Comparison of ENCODE assay signal across 24 mouse cellular contexts in genomic region chr17:12304658-12305057, GRCm38 (mm10). TPM values are rescaled to one million over a fixed set of nuclear protein-coding genes. Genes with fewer than 3 reads are reported as not detected.
A peak's percentile ranks its signal among the peaks of the same experiment; 100 is the strongest.
DNase-seq lines count a peak whose midpoint lies in the region; ATAC-seq lines count a peak whose summit lies in the region.
"Had no signal": no experiment of that assay in that cellular context is flagged by ENCODE, and none has a peak within 500 bp of the region (broad histone marks: within the 10 kb centered on the region; RNA-seq: fewer than 3 reads in every experiment).

No protein-coding gene starts in this region.

- DNase-seq in heart, adult 11 months, result peak; percentile 76
- no peak for DNase-seq in heart, postnatal 36 days
- no peak for DNase-seq in heart, postnatal 25 days (ENCODE audit: low spot score)
- DNase-seq: adrenal gland, adult 8-10 months; adrenal gland, postnatal 14 days; adrenal gland, postnatal 36 days; cerebellum, adult 11-12 months; cerebellum, adult 2 months; cerebellum, adult 9-10 months; cerebellum, postnatal 10 days; cerebellum, postnatal 25 days had no signal

- peaks cover 48% of the 10 kb centered on the region for H3K4me1 ChIP-seq in heart, embryonic 15.5 days (replicated peaks)
- H3K4me1 ChIP-seq in stomach, embryonic 14.5 days (ENCODE audit: control insufficient read depth, insufficient read depth, low read length), result peaks cover 20% of the 10 kb centered on the region
- peaks cover 25% of the 10 kb centered on the region for H3K4me1 ChIP-seq in stomach, embryonic 16.5 days (ENCODE audit: control insufficient read depth, insufficient read depth, low read length)
- peaks cover 47% of the 10 kb centered on the region for H3K4me1 ChIP-seq in hindbrain, embryonic 13.5 days (replicated peaks)
- peaks cover 32% of the 10 kb centered on the region for H3K4me1 ChIP-seq in midbrain, embryonic 13.5 days (replicated peaks)

- H3K36me3 ChIP-seq in heart, embryonic 15.5 days, result no peaks in the 10 kb centered on the region
- no peaks in the 10 kb centered on the region for H3K36me3 ChIP-seq in stomach, embryonic 14.5 days (ENCODE audit: control insufficient read depth, insufficient read depth, low read length)
- H3K36me3 ChIP-seq in stomach, embryonic 16.5 days (ENCODE audit: control insufficient read depth, insufficient read depth, low read length), result no peaks in the 10 kb centered on the region
- no peaks in the 10 kb centered on the region for H3K36me3 ChIP-seq in hindbrain, embryonic 13.5 days
- H3K36me3 ChIP-seq in midbrain, embryonic 13.5 days, result no peaks in the 10 kb centered on the region
- H3K36me3 ChIP-seq: embryonic facial prominence, embryonic 10.5 days; embryonic facial prominence, embryonic 12.5 days had no signal

- H3K9me3 ChIP-seq in heart, embryonic 15.5 days (replicated peaks), result no peaks in the 10 kb centered on the region
- no peaks in the 10 kb centered on the region for H3K9me3 ChIP-seq in stomach, embryonic 14.5 days (ENCODE audit: control insufficient read depth, low read depth, low read length)
- H3K9me3 ChIP-seq in stomach, embryonic 16.5 days (replicated peaks; ENCODE audit: control insufficient read depth, low read length), result no peaks in the 10 kb centered on the region
- H3K9me3 ChIP-seq in hindbrain, embryonic 13.5 days, result no peaks in the 10 kb centered on the region
- H3K9me3 ChIP-seq in midbrain, embryonic 13.5 days, result no peaks in the 10 kb centered on the region
- H3K9me3 ChIP-seq: embryonic facial prominence, embryonic 10.5 days; embryonic facial prominence, embryonic 12.5 days; forebrain, embryonic 13.5 days; G1E had no signal

- WGBS in heart, embryonic 15.5 days, result 62% methylated on average over 6 of the region's 6 CpGs
- WGBS in stomach, embryonic 14.5 days, result 66% methylated on average over 6 of the region's 6 CpGs
- WGBS in stomach, embryonic 16.5 days, result 76% methylated on average over 6 of the region's 6 CpGs
- WGBS in hindbrain, embryonic 13.5 days, result 95% methylated on average over 6 of the region's 6 CpGs
- 97% methylated on average over 6 of the region's 6 CpGs for WGBS in midbrain, embryonic 13.5 days

- no peak overlapping the region for H3K4me3 ChIP-seq in heart, embryonic 15.5 days
- H3K4me3 ChIP-seq in stomach, embryonic 14.5 days (ENCODE audit: low read depth, low read length), result no peak overlapping the region
- H3K4me3 ChIP-seq in stomach, embryonic 16.5 days (replicated peaks; ENCODE audit: low read length), result no peak overlapping the region
- H3K4me3 ChIP-seq in hindbrain, embryonic 13.5 days, result no peak overlapping the region
- no peak overlapping the region for H3K4me3 ChIP-seq in midbrain, embryonic 13.5 days (replicated peaks)
- H3K4me3 ChIP-seq: embryonic facial prominence, embryonic 10.5 days; embryonic facial prominence, embryonic 12.5 days; forebrain, embryonic 13.5 days had no signal

- H3K4me2 ChIP-seq in heart, embryonic 15.5 days, result no peak overlapping the region
- H3K4me2 ChIP-seq in stomach, embryonic 14.5 days (replicated peaks; ENCODE audit: low read depth, low read length), result no peak overlapping the region
- 0 out of 2 replicates have a peak overlapping the region, but pooled peaks have one; percentile 11 for H3K4me2 ChIP-seq in stomach, embryonic 16.5 days (ENCODE audit: low read depth, low read length)
- H3K4me2 ChIP-seq in hindbrain, embryonic 13.5 days, result no peak overlapping the region
- H3K4me2 ChIP-seq in midbrain, embryonic 13.5 days (replicated peaks), result no peak overlapping the region
- H3K4me2 ChIP-seq: embryonic facial prominence, embryonic 12.5 days; forebrain, embryonic 13.5 days had no signal

- no peak overlapping the region for H3K9ac ChIP-seq in heart, embryonic 15.5 days
- no peak overlapping the region for H3K9ac ChIP-seq in stomach, embryonic 14.5 days (replicated peaks; ENCODE audit: low read depth, low read length)
- H3K9ac ChIP-seq in stomach, embryonic 16.5 days (ENCODE audit: low read length), result no peak overlapping the region
- H3K9ac ChIP-seq in hindbrain, embryonic 13.5 days, result no peak overlapping the region
- no peak overlapping the region for H3K9ac ChIP-seq in midbrain, embryonic 13.5 days (replicated peaks)
- H3K9ac ChIP-seq: embryonic facial prominence, embryonic 12.5 days; forebrain, embryonic 13.5 days had no signal

- H3K27ac ChIP-seq in heart, embryonic 15.5 days, result peak overlapping the region; percentile 48
- peak overlapping the region; percentile 7; the same call in 1 of the 2 replicates for H3K27ac ChIP-seq in stomach, embryonic 14.5 days (ENCODE audit: low read length)
- peak overlapping the region; percentile 74 for H3K27ac ChIP-seq in stomach, embryonic 16.5 days (ENCODE audit: low read length)
- H3K27ac ChIP-seq in hindbrain, embryonic 13.5 days, result no peak overlapping the region
- H3K27ac ChIP-seq in midbrain, embryonic 13.5 days, result no peak overlapping the region
- H3K27ac ChIP-seq: embryonic facial prominence, embryonic 10.5 days; embryonic facial prominence, embryonic 12.5 days; forebrain, embryonic 13.5 days had no signal

- ATAC-seq in heart, embryonic 15.5 days (replicated peaks; ENCODE audit: insufficient number of reproducible peaks, insufficient read depth, low FRiP score, low read depth), result no peak
- ATAC-seq in stomach, embryonic 14.5 days (ENCODE audit: insufficient number of reproducible peaks, insufficient read depth, low FRiP score, low read depth), result no peak
- no peak for ATAC-seq in stomach, embryonic 16.5 days (ENCODE audit: insufficient read depth, low FRiP score)
- ATAC-seq in hindbrain, embryonic 13.5 days (ENCODE audit: low FRiP score), result no peak
- no peak for ATAC-seq in midbrain, embryonic 13.5 days
- ATAC-seq: activated CD4-positive, CD25-positive, alpha-beta regulatory T cell, adult 4 months; CD4-positive, CD25-positive, alpha-beta regulatory T cell, adult 4 months; forebrain, embryonic 13.5 days; Patski had no signal

- no peaks in the 10 kb centered on the region for H3K27me3 ChIP-seq in heart, embryonic 15.5 days
- H3K27me3 ChIP-seq in stomach, embryonic 14.5 days (ENCODE audit: control insufficient read depth, insufficient read depth, low read length), result no peaks in the 10 kb centered on the region
- H3K27me3 ChIP-seq in stomach, embryonic 16.5 days (ENCODE audit: control insufficient read depth, insufficient read depth, low read length), result no peaks in the 10 kb centered on the region
- no peaks in the 10 kb centered on the region for H3K27me3 ChIP-seq in hindbrain, embryonic 13.5 days
- H3K27me3 ChIP-seq in midbrain, embryonic 13.5 days, result no peaks in the 10 kb centered on the region
- H3K27me3 ChIP-seq: CH12.LX; embryonic facial prominence, embryonic 12.5 days; forebrain, embryonic 13.5 days; Patski had no signal

- intact Hi-C loops in heart, postnatal 36 days (cut with DNase I), result no loop called here
- intact Hi-C loops in heart, postnatal 25 days (cut with DNase I), result no loop called here

RNA-seq across cellular contexts. Expression of gene Map3k4, which starts 13.9 kb away (rescaled TPM):
- total RNA-seq in heart, postnatal 36 days (2021), result 10 to 100 TPM; 45.8 to 46.6 TPM
- 31.5 and 34.7 TPM in 2 replicates for polyA plus RNA-seq in heart, embryonic 15.5 days (2015; fragmentation: Nextera tagmentation; extraction: Ambion mirVana)
- 10 to 100 TPM; 42.9 to 46.3 TPM for total RNA-seq in heart, postnatal 25 days (2021)
- polyA plus RNA-seq in stomach, embryonic 14.5 days (2014; fragmentation: Nextera tagmentation; extraction: Ambion mirVana), result 49.2 and 52.4 TPM in 2 replicates
- 28.2 and 35.6 TPM in 2 replicates for polyA plus RNA-seq in stomach, embryonic 16.5 days (2015; fragmentation: Nextera tagmentation; extraction: Ambion mirVana)
- 41.1 and 45.8 TPM in 2 replicates for polyA plus RNA-seq in hindbrain, embryonic 13.5 days (2015; fragmentation: Nextera tagmentation; extraction: Ambion mirVana)
- polyA plus RNA-seq in midbrain, embryonic 13.5 days (2015; fragmentation: Nextera tagmentation; extraction: Ambion mirVana), result 43.8 and 48.5 TPM in 2 replicates

Comparison
In these comparisons a context has a peak if more than half of its experiments do, and no peak if none do; other contexts are left out.
1. H3K27ac ChIP-seq: peak in heart, embryonic 15.5 days (single experiment), stomach, embryonic 14.5 days (single experiment) and stomach, embryonic 16.5 days (single experiment); none in hindbrain, embryonic 13.5 days (single experiment) and midbrain, embryonic 13.5 days (single experiment).